Mouse (Mus musculus) E14TG2a.4 (cell line): ENCODE measurements around the gene Lrtm1.

Source experiments
- CTCF ChIP-seq: conservative IDR thresholded peaks from 2 replicates; pipeline ENCODE4 v1.5.1; 2014; ENCODE audit warnings: low read length
- NANOG ChIP-seq: IDR thresholded peaks from 2 replicates; pipeline ENCODE4 v1.6.1; 2014; ENCODE audit warnings: borderline replicate concordance, low read length, mixed read lengths
- POU5F1 ChIP-seq: IDR thresholded peaks from 2 replicates; pipeline ENCODE4 v1.6.1; 2014; ENCODE audit warnings: low read length, borderline replicate concordance

GRCm38 (mm10) chr14:29082171-29082570 is 64.2 kb downstream of the Lrtm1 start:
- TF ChIP-seq CTCF, result no peak
- TF ChIP-seq POU5F1, result no peak
- no peak for TF ChIP-seq NANOG
